Mouse (Mus musculus) intestine, embryonic 14.5 days (tissue): ENCODE results near the gene Xlr3c. TPM values are rescaled to one million over a fixed set of nuclear protein-coding genes. Genes with fewer than 3 reads are reported as not detected.
"Not testable (repeated sequence)": the region's sequence is repeated elsewhere in the genome, so short reads cannot be mapped to it uniquely, and the experiment has no call there.

Source experiments
- ATAC-seq: fragments of 200-750 bp; cut with Nextera tagmentation; replicated peaks from 2 replicates; pipeline ENCODE4 v1.8.0; 2017; ENCODE audit warnings: low read depth, moderate number of reproducible peaks, moderate TSS enrichment, moderate library complexity; ENCODE audit not compliant: low FRiP score, low TSS enrichment
- DNase-seq: peaks from one replicate; pipeline ENCODE4 v3.0.0-alpha.2; 2018; ENCODE audit warnings: low spot score
- H3K27ac ChIP-seq: fragments of 300-500 bp; sonication (generic); 2 replicates; pipeline ENCODE4 v1.5.1; 2014; ENCODE audit warnings: low read depth, mild to moderate bottlenecking, control low read depth
- H3K27me3 ChIP-seq: fragments of 300-500 bp; sonication (generic); replicated peaks from 2 replicates; pipeline ENCODE4 v1.6.1; 2014; ENCODE audit warnings: low read length, control low read depth; ENCODE audit not compliant: control insufficient read depth, insufficient read depth
- H3K36me3 ChIP-seq: fragments of 300-500 bp; sonication (generic); 2 replicates; pipeline ENCODE4 v1.6.1; 2014; ENCODE audit warnings: low read length, control low read depth; ENCODE audit not compliant: control insufficient read depth, insufficient read depth
- H3K4me1 ChIP-seq: fragments of 300-500 bp; sonication (generic); replicated peaks from 2 replicates; pipeline ENCODE4 v1.6.1; 2014; ENCODE audit warnings: low read length, control low read depth, mixed read lengths; ENCODE audit not compliant: control insufficient read depth, insufficient read depth
- H3K4me2 ChIP-seq: fragments of 300-500 bp; sonication (generic); 2 replicates; pipeline ENCODE4 v1.6.1; 2014; ENCODE audit warnings: low read length
- H3K4me3 ChIP-seq: fragments of 300-500 bp; sonication (generic); 2 replicates; pipeline ENCODE4 v1.5.1; 2014; ENCODE audit warnings: low read depth, low read length, control low read depth, mixed read lengths
- H3K9ac ChIP-seq: fragments of 300-500 bp; sonication (generic); 2 replicates; pipeline ENCODE4 v1.6.1; 2014; ENCODE audit warnings: mild to moderate bottlenecking, low read length
- H3K9me3 ChIP-seq: fragments of 300-500 bp; sonication (generic); 2 replicates; pipeline ENCODE4 v1.6.1; 2016; ENCODE audit warnings: low read length, control low read depth; ENCODE audit not compliant: control insufficient read depth
- WGBS: fragments of 180-500 bp; shearing (Covaris S2); extraction: QIAGEN DNeasy Blood & Tissue Kit; methylation state at CpG from one replicate; pipeline ENCODE4 v1.1.7; 2014; 5-methylcytosine and 5-hydroxymethylcytosine counted together
- polyA plus RNA-seq: library from polyadenylated mRNA; unstranded; fragments of >200 nt; fragmentation: Nextera tagmentation; extraction: Ambion mirVana; gene quantifications from 2 replicates; pipeline ENCODE4 v1.2.1, GENCODE M21; 2014

Xlr3c gene
- polyA plus RNA-seq, 1 experiment from 2014 or later, result not detected

- Histone ChIP-seq H3K36me3 (no peaks in the 10 kb centered on the region), H3K4me3 (peak within 1 kb of the TSS; percentile 55), H3K27me3 (peaks cover 5% of the 10 kb centered on the region; the same call in 1 of the 2 replicates), H3K4me1 (no peaks in the 10 kb centered on the region), H3K4me2 (peak within 1 kb of the TSS; percentile 67), H3K9me3 (no peaks in the 10 kb centered on the region), H3K27ac (peak within 1 kb of the TSS; percentile 78), H3K9ac (peak within 1 kb of the TSS; percentile 56)
- DNase-seq (peak; percentile 88), ATAC-seq (peak; percentile 94)
- 12% methylated on average over 35 of the region's 39 CpGs for WGBS
Measured at GRCm38 (mm10) chrX:73227914-73228605, 37.1 kb downstream of the Xlr3c start, which contains the start of gene F8a. Gene F8a (plus strand): TSS chrX:73228291.

- Histone ChIP-seq H3K9me3 (no peaks in the 10 kb centered on the region), H3K27ac (no peak overlapping the region), H3K9ac (no peak overlapping the region), H3K36me3 (no peaks in the 10 kb centered on the region), H3K4me3 (no peak overlapping the region), H3K4me1 (no peaks in the 10 kb centered on the region), H3K27me3 (peaks cover 5% of the 10 kb centered on the region; the same call in 1 of the 2 replicates), H3K4me2 (no peak overlapping the region)
- 50% methylated on average over 1 of the region's 1 CpGs for whole genome bisulfite sequencing
- DNase-seq (no peak), ATAC-seq (no peak)
Measured at GRCm38 (mm10) chrX:73225365-73225764, 39.8 kb downstream of the Xlr3c start.

- H3K27me3 ChIP-seq, H3K4me3 ChIP-seq, DNase-seq, H3K4me1 ChIP-seq, H3K36me3 ChIP-seq, ATAC-seq, H3K4me2 ChIP-seq, H3K27ac ChIP-seq, H3K9me3 ChIP-seq, H3K9ac ChIP-seq: not testable (repeated sequence)
- 71% methylated on average over 11 of the region's 19 CpGs for WGBS
Measured at GRCm38 (mm10) chrX:73213819-73214564, 51.2 kb downstream of the Xlr3c start, which contains the start of gene Xlr4b. Gene Xlr4b (plus strand): TSS chrX:73214333.

Other genes with a start within 250 kb of the Xlr3c start
- gene Pnma5, start 228.3 kb downstream of the Xlr3c start, polyA plus RNA-seq, result 0.09 and 0.26 TPM in 2 replicates
- gene Pnma3, start 200.6 kb downstream of the Xlr3c start, polyA plus RNA-seq, result 0.19 and 0.20 TPM in 2 replicates
- 0.70 and 1.1 TPM in 2 replicates for gene Xlr4a, start 182.9 kb downstream of the Xlr3c start, polyA plus RNA-seq
- gene Xlr3a, start 168.3 kb downstream of the Xlr3c start, polyA plus RNA-seq, result 1.4 and 7.2 TPM in 2 replicates
- 0.23 TPM in 1 of 2 replicates, not detected in the other for gene Gm14685, start 148.3 kb downstream of the Xlr3c start, polyA plus RNA-seq
- gene Xlr5b, start 116.6 kb downstream of the Xlr3c start, polyA plus RNA-seq, result 0.22 TPM in 1 of 2 replicates, not detected in the other
- not detected in 2 replicates for gene DXBay18, start 115.9 kb downstream of the Xlr3c start, polyA plus RNA-seq
- gene Spin2d, start 88.4 kb downstream of the Xlr3c start, polyA plus RNA-seq, result not detected in 2 replicates
- 4.7 and 12.4 TPM in 2 replicates for gene Xlr3b, start 73.2 kb downstream of the Xlr3c start, polyA plus RNA-seq
- 0.50 and 1.2 TPM in 2 replicates for gene Xlr4b, start 51.1 kb downstream of the Xlr3c start, polyA plus RNA-seq
- 11.3 and 11.9 TPM in 2 replicates for gene F8a, start 37.1 kb downstream of the Xlr3c start, polyA plus RNA-seq
- gene Xlr4c, start 22.3 kb downstream of the Xlr3c start, polyA plus RNA-seq, result 0.55 and 2.1 TPM in 2 replicates
- gene Xlr5a, start 27.6 kb upstream of the Xlr3c start, polyA plus RNA-seq, result 0.26 TPM in 1 of 2 replicates, not detected in the other
- not detected in 2 replicates for gene Xlr5c, start 27.6 kb upstream of the Xlr3c start, polyA plus RNA-seq
- gene Gm45015, start 71.5 kb upstream of the Xlr3c start, polyA plus RNA-seq, result not detected in 2 replicates
- gene Zfp275, start 77.2 kb upstream of the Xlr3c start, polyA plus RNA-seq, result 14.9 and 16.3 TPM in 2 replicates
- not detected in 2 replicates for gene Gm18336, start 133.3 kb upstream of the Xlr3c start, polyA plus RNA-seq
- 0.38 TPM in 2 replicates for gene Zfp92, start 145.7 kb upstream of the Xlr3c start, polyA plus RNA-seq
- gene Trex2, start 170.0 kb upstream of the Xlr3c start, polyA plus RNA-seq, result not detected in 2 replicates
- 58.2 and 59.4 TPM in 2 replicates for gene Haus7, start 193.7 kb upstream of the Xlr3c start, polyA plus RNA-seq
- 52.7 and 58.1 TPM in 2 replicates for gene Bgn, start 218.2 kb upstream of the Xlr3c start, polyA plus RNA-seq
- gene Atp2b3, start 237.7 kb upstream of the Xlr3c start, polyA plus RNA-seq, result 0.26 and 0.49 TPM in 2 replicates